Mouse (Mus musculus) left cerebral cortex, adult 2 months (tissue): ENCODE measurements around the gene Ppip5k2. TPM values are rescaled to one million over a fixed set of nuclear protein-coding genes. Genes with fewer than 3 reads are reported as not detected.
"Not testable (repeated sequence)": the region's sequence is repeated elsewhere in the genome, so short reads cannot be mapped to it uniquely, and the experiment has no call there.

ENCODE experiments used
- DNase-seq, 2 experiments: peaks; one replicate each; pipeline ENCODE4 v3.0.0; 2021 to 2022; ENCODE audit warnings: low spot score in 2 of 2, mixed read lengths in 1 of 2; ENCODE audit errors: extremely low spot score in 1 of 2
- H3K27ac ChIP-seq: fragments of 200-600 bp; 2 replicates; pipeline ENCODE4 v1.8.1; 2022
- H3K4me3 ChIP-seq: fragments of 200-600 bp; 2 replicates; pipeline ENCODE4 v1.8.1; 2022
- CTCF ChIP-seq: fragments of 200-600 bp; IDR thresholded peaks from 2 replicates; pipeline ENCODE4 v1.8.1; 2022; ENCODE audit warnings: antibody characterized with exemption, mild to moderate bottlenecking, moderate library complexity
- intact Hi-C: fragments of 180-260 bp; cut with DNase I; formaldehyde crosslinking; loops from one replicate; pipeline ENCODE4 v1.15.1; 2025
- total RNA-seq, 2 experiments: library from RNA; stranded (reverse); gene quantifications; 2 replicates each; pipeline ENCODE4 v1.2.3; 2021

Gene Ppip5k2
- total RNA-seq, 2 experiments from 2014 or later: 27.2 to 30.5 TPM

DNA sequence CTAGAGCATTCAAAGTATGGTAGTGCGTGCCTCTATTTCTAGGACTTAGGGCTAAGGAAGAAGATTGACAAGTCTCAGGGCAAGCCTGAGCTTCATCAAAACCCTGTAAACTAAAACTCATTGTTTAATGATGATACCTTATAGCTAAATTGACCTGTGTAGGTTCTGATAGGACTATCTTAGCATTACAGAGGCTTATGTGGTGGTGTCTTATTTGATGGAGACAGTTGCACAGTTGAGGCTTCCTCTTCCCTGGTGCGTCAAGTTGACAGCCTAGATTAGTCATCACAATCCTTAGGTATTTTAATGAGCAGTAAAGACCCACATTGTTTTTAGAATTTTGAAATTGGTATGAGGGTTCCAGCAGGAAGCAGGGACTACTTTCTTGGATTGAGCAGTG is 3.8 kb upstream of the Ppip5k2 start:
- intact Hi-C loops: no loop called here
- DNase-seq: no peak
- no peak overlapping the region for H3K27ac ChIP-seq
- TF ChIP-seq CTCF: no peak
- H3K4me3 ChIP-seq: no peak overlapping the region

DNA sequence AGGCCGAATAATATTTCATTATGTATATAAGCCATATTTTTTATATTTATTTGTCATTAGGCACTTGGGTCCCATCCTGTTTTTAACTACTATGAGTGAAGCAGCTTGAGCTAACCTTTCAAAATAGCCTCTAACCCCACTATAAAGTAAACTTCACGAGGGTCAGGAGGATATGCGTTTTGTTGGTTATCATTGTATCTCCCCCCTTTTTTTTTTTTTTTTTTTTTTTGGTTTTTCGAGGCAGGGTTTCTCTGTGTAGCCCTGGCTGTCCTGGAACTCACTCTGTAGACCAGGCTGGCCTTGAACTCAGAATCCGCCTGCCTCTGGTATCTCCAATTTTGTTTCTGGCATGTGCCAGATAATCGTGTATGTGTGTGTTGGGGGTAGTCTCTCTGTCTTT is 3.2 kb upstream of the Ppip5k2 start:
- no peak for DNase-seq
- H3K4me3 ChIP-seq: no peak overlapping the region
- H3K27ac ChIP-seq: no peak overlapping the region
- intact Hi-C loops: no loop called here
- TF ChIP-seq CTCF: no peak

- Histone ChIP-seq H3K4me3 (no peak overlapping the region), H3K27ac (no peak overlapping the region)
- intact Hi-C loops: loop anchor here (2.0 kb wide), 1 partner anchor 109 kb away; the partner anchor contains the start of gene D1Ertd622e
- no peak for DNase-seq
- TF ChIP-seq CTCF: no peak
Observed at GRCm38 (mm10) chr1:97771727-97772126, 1.5 kb upstream of the Ppip5k2 start.

DNA sequence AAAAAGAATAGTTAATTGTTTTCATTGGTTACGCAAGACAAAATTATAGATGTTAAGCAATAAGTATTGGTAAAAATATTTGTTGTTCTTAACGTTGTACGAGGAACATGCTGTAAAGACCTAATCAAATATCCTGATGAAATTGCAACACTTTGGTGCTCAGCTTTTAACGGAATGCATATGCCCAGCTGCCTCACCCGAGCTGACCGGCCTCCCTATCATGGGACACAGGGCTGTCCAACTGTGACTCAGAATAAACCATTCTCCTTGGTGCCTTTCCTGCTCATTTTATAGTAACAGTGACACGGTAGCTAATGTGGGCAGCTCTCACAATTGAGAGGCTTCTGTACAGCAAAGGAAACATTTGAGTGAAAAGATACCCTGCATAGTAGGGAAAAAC is 907 bp upstream of the Ppip5k2 start:
- no peak for DNase-seq
- Histone ChIP-seq H3K27ac (no peak overlapping the region), H3K4me3 (peak overlapping the region; percentile 83)
- intact Hi-C loops: loop anchor here (2.0 kb wide), 1 partner anchor 108 kb away; the partner anchor contains the start of gene D1Ertd622e
- no peak for TF ChIP-seq CTCF

- intact Hi-C loops: no loop called here
- no peak for TF ChIP-seq CTCF
- peak overlapping the region; percentile 83 for H3K4me3 ChIP-seq
- peak overlapping the region; percentile 93 for H3K27ac ChIP-seq
- DNase-seq: peak; percentile 22 to 36
Observed at GRCm38 (mm10) chr1:97769294-97769903, 812 bp downstream of the Ppip5k2 start.

- no peak for DNase-seq
- Histone ChIP-seq H3K27ac (peak overlapping the region; percentile 93), H3K4me3 (peak overlapping the region; percentile 83)
- intact Hi-C loops: no loop called here
- no peak for TF ChIP-seq CTCF
Observed at GRCm38 (mm10) chr1:97768906-97769293, 1.3 kb downstream of the Ppip5k2 start.

DNA sequence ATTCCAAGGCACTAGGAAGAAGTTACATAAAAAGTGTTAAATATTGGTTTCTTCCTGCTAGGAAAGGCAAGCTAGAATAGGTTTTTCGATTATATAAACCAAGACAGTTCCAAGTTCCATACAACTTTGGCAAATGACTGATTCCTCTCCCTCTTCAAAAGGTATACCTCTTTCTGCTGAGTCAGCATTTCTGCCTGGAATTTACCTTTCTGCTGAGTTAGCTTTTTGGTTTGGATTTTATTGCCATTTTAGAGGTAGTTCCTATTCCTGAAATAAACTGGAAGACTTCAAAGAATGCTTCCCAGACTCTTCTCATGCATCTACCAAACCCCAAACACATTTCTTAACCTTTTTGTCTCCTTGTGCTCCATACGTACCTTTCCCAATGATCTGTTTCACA is 2.1 kb downstream of the Ppip5k2 start:
- no peak for TF ChIP-seq CTCF
- intact Hi-C loops: no loop called here
- Histone ChIP-seq H3K4me3 (peak overlapping the region; percentile 83), H3K27ac (peak overlapping the region; percentile 93; the same call in 1 of the 2 replicates)
- no peak for DNase-seq

DNA sequence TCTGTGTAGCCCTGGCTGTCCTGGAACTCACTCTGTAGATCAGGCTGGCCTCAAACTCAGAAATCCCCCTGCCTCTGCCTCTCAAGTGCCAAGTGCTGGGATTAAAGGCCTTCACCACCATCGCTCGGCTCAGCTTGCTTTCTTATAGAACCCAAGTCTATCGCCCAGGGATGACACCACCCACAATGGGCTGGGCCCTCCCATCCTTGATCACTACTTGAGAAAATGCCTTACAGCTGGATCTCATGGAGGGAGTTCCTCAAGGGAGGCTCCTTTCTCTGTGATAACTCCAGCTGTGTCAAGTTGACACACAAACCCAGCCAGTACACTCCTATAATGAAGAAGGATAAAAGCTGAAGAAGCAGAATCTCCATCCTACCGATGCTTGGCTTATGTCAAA is 4.5 kb downstream of the Ppip5k2 start:
- intact Hi-C loops, DNase-seq, H3K4me3 ChIP-seq, H3K27ac ChIP-seq: not testable (repeated sequence)

DNA sequence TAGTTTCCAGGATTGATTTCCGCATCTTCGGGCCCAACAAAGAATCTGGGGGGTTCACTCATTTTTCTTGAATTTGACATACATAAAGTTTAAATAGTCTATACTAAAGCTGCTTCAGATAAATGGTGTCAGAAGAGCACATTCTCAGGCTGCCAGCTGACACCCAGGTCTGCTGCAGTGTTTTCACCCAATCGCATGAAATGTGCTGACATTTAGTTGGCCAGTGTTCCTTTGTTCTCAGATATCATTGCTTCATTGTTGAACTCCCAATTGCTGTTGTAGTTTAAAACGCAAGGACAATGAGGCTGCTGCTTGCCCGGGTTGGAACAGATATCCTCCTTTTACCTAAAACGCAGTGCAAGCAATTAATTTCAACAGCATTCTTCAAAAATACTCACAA is 8.7 kb downstream of the Ppip5k2 start:
- H3K4me3 ChIP-seq: no peak overlapping the region
- TF ChIP-seq CTCF: no peak
- DNase-seq: no peak
- intact Hi-C loops: no loop called here
- H3K27ac ChIP-seq: no peak overlapping the region

DNA sequence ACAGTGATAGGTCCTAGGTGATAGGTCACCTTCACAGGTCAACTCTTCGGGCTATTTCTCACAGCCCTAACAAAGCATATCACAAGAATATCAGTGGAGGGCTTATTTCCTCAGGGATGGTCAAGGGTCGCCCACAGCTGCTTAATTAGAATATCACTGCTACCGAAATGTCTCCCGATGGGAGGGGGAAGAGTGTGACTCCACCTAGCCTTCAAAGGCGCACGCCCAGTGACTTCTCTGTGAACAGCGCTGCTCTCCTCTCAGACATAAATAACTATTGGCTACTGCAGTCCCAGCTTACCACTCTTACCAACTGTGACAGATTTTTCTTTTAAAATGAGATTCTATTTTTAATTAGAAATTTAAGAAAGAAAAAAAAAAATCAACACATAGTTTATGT is 9.6 kb downstream of the Ppip5k2 start:
- no peak for DNase-seq
- no peak overlapping the region for H3K27ac ChIP-seq
- no peak for TF ChIP-seq CTCF
- intact Hi-C loops: no loop called here
- no peak overlapping the region for H3K4me3 ChIP-seq

DNA sequence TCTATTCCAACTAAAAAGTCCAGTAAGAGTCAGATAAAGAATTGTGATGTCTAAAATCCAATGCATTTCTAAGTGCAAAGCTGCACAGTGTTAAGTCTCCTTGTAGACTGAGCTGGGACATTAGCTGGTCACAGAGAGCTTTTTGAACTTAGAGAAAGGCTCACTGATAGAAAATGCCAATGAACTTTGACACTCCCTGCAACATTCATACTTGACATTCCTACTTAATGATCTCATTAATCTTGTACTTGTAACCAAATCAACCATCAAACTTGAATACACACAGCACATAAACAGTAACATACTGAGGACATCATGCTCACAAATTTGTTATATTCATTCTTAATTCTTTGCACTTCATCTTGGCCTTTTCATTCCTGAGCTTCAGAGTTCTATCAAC is 10.4 kb downstream of the Ppip5k2 start:
- DNase-seq: no peak
- intact Hi-C loops: no loop called here
- Histone ChIP-seq H3K4me3 (no peak overlapping the region), H3K27ac (no peak overlapping the region)
- TF ChIP-seq CTCF: no peak

DNA sequence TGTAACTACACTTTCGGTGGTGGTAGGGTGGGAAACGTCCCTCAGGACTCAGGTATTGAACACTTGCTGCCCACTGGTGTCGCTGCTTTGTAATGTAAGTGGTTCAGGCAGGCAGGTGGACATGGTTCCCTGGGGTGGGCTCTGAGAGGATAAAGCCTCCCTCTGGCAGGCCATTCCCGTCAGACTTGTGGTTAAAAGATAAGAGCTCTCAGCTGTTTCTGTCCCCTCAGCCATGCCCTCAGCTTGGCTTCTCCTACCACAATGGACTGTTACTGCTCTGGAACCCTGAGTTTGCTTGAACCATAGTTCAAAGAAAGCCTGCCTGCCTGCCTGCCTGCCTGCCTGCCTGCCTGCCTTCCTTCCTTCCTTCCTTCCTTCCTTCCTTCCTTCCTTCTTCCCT is 15.8 kb downstream of the Ppip5k2 start:
- H3K4me3 ChIP-seq: no peak overlapping the region
- no peak for DNase-seq
- H3K27ac ChIP-seq: no peak overlapping the region
- TF ChIP-seq CTCF: no peak
- intact Hi-C loops: no loop called here

- TF ChIP-seq CTCF: no peak
- Histone ChIP-seq H3K27ac (no peak overlapping the region), H3K4me3 (no peak overlapping the region)
- DNase-seq: no peak
- intact Hi-C loops: no loop called here
Observed at GRCm38 (mm10) chr1:97753216-97753615, 17.0 kb downstream of the Ppip5k2 start.
